Mouse (Mus musculus) heart, postnatal 0 days (tissue): Measurements from ENCODE around the gene Npy.

ENCODE experiments used
- CTCF ChIP-seq: IDR thresholded peaks from 2 replicates; pipeline ENCODE4 v1.5.1; 2016; ENCODE audit warnings: antibody characterized with exemption, control low read depth, low read depth
- EP300 ChIP-seq: IDR thresholded peaks from 2 replicates; pipeline ENCODE4 v1.6.1; 2016; ENCODE audit warnings: antibody characterized with exemption, low read depth

- TF ChIP-seq EP300 (no peak), CTCF (no peak)
Observed at GRCm38 (mm10) chr6:49775006-49775405, 47.5 kb upstream of the Npy start.
